In genomic region chr2:32964659-32965457, GRCm38 (mm10) we compare ENCODE assay signal across 10 mouse cellular contexts. TPM values are rescaled to one million over a fixed set of nuclear protein-coding genes. Genes with fewer than 3 reads are reported as not detected.
DNase-seq lines count a peak whose midpoint lies in the region; ATAC-seq and TF ChIP-seq lines count a peak whose summit lies in the region.
"Had no signal": no experiment of that assay in that cellular context is flagged by ENCODE, and none has a peak within 500 bp of the region (broad histone marks: within the 10 kb centered on the region; RNA-seq: fewer than 3 reads in every experiment).

No protein-coding gene starts in this region.

- H3K36me3 ChIP-seq in kidney, embryonic 16.5 days (ENCODE audit: insufficient read depth, low read length) = peaks cover 20% of the 10 kb centered on the region
- H3K36me3 ChIP-seq in ES-E14 (ENCODE audit: control insufficient read depth, insufficient read depth, low read length, poor library complexity, severe bottlenecking) = peaks cover 32% of the 10 kb centered on the region
- H3K36me3 ChIP-seq in embryonic facial prominence, embryonic 11.5 days (replicated peaks; ENCODE audit: control insufficient read depth, insufficient read depth, low read depth, low read length) = peaks cover 10% of the 10 kb centered on the region
- peaks cover 11% of the 10 kb centered on the region for H3K36me3 ChIP-seq in liver, embryonic 16.5 days (ENCODE audit: control insufficient read depth, insufficient read depth)

- H3K9me3 ChIP-seq in kidney, embryonic 16.5 days (ENCODE audit: low read length) = no peaks in the 10 kb centered on the region
- no peaks in the 10 kb centered on the region for H3K9me3 ChIP-seq in ES-E14 (ENCODE audit: control insufficient read depth, insufficient read depth, low read depth, low read length)
- H3K9me3 ChIP-seq in embryonic facial prominence, embryonic 11.5 days (replicated peaks; ENCODE audit: control insufficient read depth, low read length) = no peaks in the 10 kb centered on the region
- no peaks in the 10 kb centered on the region for H3K9me3 ChIP-seq in liver, embryonic 16.5 days (replicated peaks; ENCODE audit: control insufficient read depth, low read length)

- H3K4me1 ChIP-seq in kidney, embryonic 16.5 days (ENCODE audit: insufficient read depth, low read length) = peaks cover 52% of the 10 kb centered on the region
- peaks cover 0 to 4% of the 10 kb centered on the region in 2 experiments; a peak in 1 of 4 replicates for H3K4me1 ChIP-seq in ES-E14 (ENCODE audit: control insufficient read depth in 2 of 2, insufficient read depth in 2 of 2, low read length in 2 of 2, poor library complexity in 1 of 2)
- peaks cover 7% of the 10 kb centered on the region for H3K4me1 ChIP-seq in embryonic facial prominence, embryonic 11.5 days (ENCODE audit: control insufficient read depth, insufficient read depth, low read length)
- peaks cover 39% of the 10 kb centered on the region for H3K4me1 ChIP-seq in liver, embryonic 16.5 days (ENCODE audit: control insufficient read depth, low read depth, low read length)

- intact Hi-C loops in heart, postnatal 25 days (cut with DNase I) = no loop called here

- 31% methylated on average over 10 of the region's 10 CpGs for WGBS in kidney, embryonic 16.5 days
- WGBS in embryonic facial prominence, embryonic 11.5 days = 26% methylated on average over 10 of the region's 10 CpGs
- 29% methylated on average over 10 of the region's 10 CpGs for WGBS in liver, embryonic 16.5 days (ENCODE audit: insufficient replicate concordance)

- in situ Hi-C loops in ES-E14 (cut with MboI; ENCODE audit: low sequenced_read_pairs in 2 of 2, unreplicated experiment in 2 of 2) = no loop called here

- no peak overlapping the region for H3K27ac ChIP-seq in kidney, embryonic 16.5 days (ENCODE audit: low read length)
- H3K27ac ChIP-seq in ES-E14 (ENCODE audit: insufficient read depth, low read depth, low read length, poor library complexity, severe bottlenecking) = no peak overlapping the region; the same call in 1 of the 2 replicates
- no peak overlapping the region for H3K27ac ChIP-seq in embryonic facial prominence, embryonic 11.5 days (replicated peaks; ENCODE audit: low read depth, low read length)
- H3K27ac ChIP-seq in liver, embryonic 16.5 days (ENCODE audit: low read length) = peak overlapping the region; percentile 49; the same call in 1 of the 2 replicates

- no peak overlapping the region for H3K4me3 ChIP-seq in kidney, embryonic 16.5 days (ENCODE audit: low read length)
- H3K4me3 ChIP-seq in ES-E14 (ENCODE audit: insufficient read depth in 1 of 2, low read depth in 1 of 2, low read length in 2 of 2, poor library complexity in 1 of 2, severe bottlenecking in 1 of 2) = peak overlapping the region in 1 of 2 experiments; percentile 99; a peak in 2 of 4 replicates
- no peak overlapping the region for H3K4me3 ChIP-seq in embryonic facial prominence, embryonic 11.5 days (ENCODE audit: low read depth, low read length)
- H3K4me3 ChIP-seq in liver, embryonic 16.5 days (ENCODE audit: low read depth, low read length) = no peak overlapping the region

- no peaks in the 10 kb centered on the region for H3K27me3 ChIP-seq in kidney, embryonic 16.5 days (ENCODE audit: insufficient read depth, low read length)
- H3K27me3 ChIP-seq in embryonic facial prominence, embryonic 11.5 days (ENCODE audit: control insufficient read depth, insufficient read depth, low read length) = no peaks in the 10 kb centered on the region
- H3K27me3 ChIP-seq in liver, embryonic 16.5 days (ENCODE audit: control insufficient read depth, insufficient read depth, low read depth, low read length) = no peaks in the 10 kb centered on the region

- no peak for ATAC-seq in kidney, embryonic 16.5 days (ENCODE audit: low FRiP score, low TSS enrichment)
- ATAC-seq in embryonic facial prominence, embryonic 11.5 days (replicated peaks; ENCODE audit: insufficient number of reproducible peaks, low FRiP score, low TSS enrichment, low read depth) = no peak
- no peak for ATAC-seq in liver, embryonic 16.5 days (ENCODE audit: low read depth)
- ATAC-seq: activated CD4-positive, CD25-positive, alpha-beta regulatory T cell, adult 4 months had no signal

- no peak overlapping the region for H3K9ac ChIP-seq in kidney, embryonic 16.5 days (replicated peaks; ENCODE audit: low read length)
- peak overlapping the region; percentile 16; the same call in 1 of the 2 replicates for H3K9ac ChIP-seq in ES-E14 (ENCODE audit: insufficient read depth, low read depth, low read length, poor library complexity, severe bottlenecking)
- no peak overlapping the region for H3K9ac ChIP-seq in embryonic facial prominence, embryonic 11.5 days (replicated peaks; ENCODE audit: low read length)
- no peak overlapping the region for H3K9ac ChIP-seq in liver, embryonic 16.5 days (ENCODE audit: low read depth, low read length)

- H3K4me2 ChIP-seq in kidney, embryonic 16.5 days (replicated peaks; ENCODE audit: low read depth, low read length) = peak overlapping the region; percentile 95
- no peak overlapping the region for H3K4me2 ChIP-seq in embryonic facial prominence, embryonic 11.5 days (ENCODE audit: low read depth, low read length)
- 0 out of 2 replicates have a peak overlapping the region, but pooled peaks have one; percentile 90 for H3K4me2 ChIP-seq in liver, embryonic 16.5 days (ENCODE audit: low read depth, low read length)

- DNase-seq in kidney, postnatal 14 days = no peak
- no peak for DNase-seq in ES-E14 (ENCODE audit: low read depth, low spot score)
- peak; percentile 6 for DNase-seq in embryonic facial prominence, embryonic 11.5 days (ENCODE audit: low spot score)
- DNase-seq in ovary, postnatal 14 days (ENCODE audit: low spot score) = no peak
- DNase-seq in heart, postnatal 25 days (ENCODE audit: low spot score) = no peak
- no peak for DNase-seq in lung, postnatal 36 days
- DNase-seq: cerebellum, adult 9-11 months had no signal

TF ChIP-seq in ES-E14, 5 proteins besides CTCF, POLR2A, EP300 and RAD21:
- TF ChIP-seq ZNF384 (IDR thresholded peaks at IDR 0.05; ENCODE audit: low read depth, low read length) (peak; percentile 93), CHD2 (IDR thresholded peaks at IDR 0.05; ENCODE audit: low read depth, low read length) (0 out of 2 replicates have a peak, but pooled peaks have one; percentile 2), HCFC1 (IDR thresholded peaks at IDR 0.05; ENCODE audit: borderline replicate concordance, insufficient read depth, low read length) (no peak)

RNA-seq across cellular contexts. Expression of gene Lrsam1, which starts 3.4 kb away (rescaled TPM):
- polyA plus RNA-seq in kidney, embryonic 16.5 days (2015; fragmentation: Nextera tagmentation; extraction: Ambion mirVana) = 11.7 and 12.2 TPM in 2 replicates
- total RNA-seq in ES-E14 (2012; rRNA removed) = 16.7 and 27.7 TPM in 2 replicates
- 5.2 and 6.5 TPM in 2 replicates for polyA plus RNA-seq in embryonic facial prominence, embryonic 11.5 days (2014; fragmentation: Nextera tagmentation; extraction: Ambion mirVana)
- 1.9 and 2.2 TPM in 2 replicates for polyA plus RNA-seq in liver, embryonic 16.5 days (2015; fragmentation: Nextera tagmentation; extraction: Ambion mirVana)
- 10 to 100 TPM; 12.4 to 16.4 TPM for total RNA-seq in heart, postnatal 25 days (2021)

RNA-seq across cellular contexts. Expression of gene Rpl12, which starts 3.5 kb away (rescaled TPM):
- 149 and 176 TPM in 2 replicates for polyA plus RNA-seq in kidney, embryonic 16.5 days (2015; fragmentation: Nextera tagmentation; extraction: Ambion mirVana)
- 2,117 and 2,535 TPM in 2 replicates for total RNA-seq in ES-E14 (2012; rRNA removed)
- 162 and 191 TPM in 2 replicates for polyA plus RNA-seq in embryonic facial prominence, embryonic 11.5 days (2014; fragmentation: Nextera tagmentation; extraction: Ambion mirVana)
- 74.4 and 77.2 TPM in 2 replicates for polyA plus RNA-seq in liver, embryonic 16.5 days (2015; fragmentation: Nextera tagmentation; extraction: Ambion mirVana)
- total RNA-seq in heart, postnatal 25 days (2021) = 10 to 100 TPM; 54.8 to 58.8 TPM

RNA-seq across cellular contexts. Expression of gene Slc2a8, which starts 17.0 kb away (rescaled TPM):
- 36.9 and 39.2 TPM in 2 replicates for polyA plus RNA-seq in kidney, embryonic 16.5 days (2015; fragmentation: Nextera tagmentation; extraction: Ambion mirVana)
- total RNA-seq in ES-E14 (2012; rRNA removed) = 25.7 and 77.9 TPM in 2 replicates
- 10.1 and 10.8 TPM in 2 replicates for polyA plus RNA-seq in embryonic facial prominence, embryonic 11.5 days (2014; fragmentation: Nextera tagmentation; extraction: Ambion mirVana)
- 7.8 and 8.8 TPM in 2 replicates for polyA plus RNA-seq in liver, embryonic 16.5 days (2015; fragmentation: Nextera tagmentation; extraction: Ambion mirVana)
- total RNA-seq in heart, postnatal 25 days (2021) = 10 to 100 TPM; 14.6 to 16.0 TPM
